ENCODE assay signal across 29 mouse cellular contexts in genomic region chr1:191736425-191736824, GRCm38 (mm10). TPM values are rescaled to one million over a fixed set of nuclear protein-coding genes. Genes with fewer than 3 reads are reported as not detected.
DNase-seq lines count a peak whose midpoint lies in the region; ATAC-seq lines count a peak whose summit lies in the region.
"Had no signal": no experiment of that assay in that cellular context is flagged by ENCODE, and none has a peak within 500 bp of the region (broad histone marks: within the 10 kb centered on the region; RNA-seq: fewer than 3 reads in every experiment).

No protein-coding gene starts in this region.

- no peak for ATAC-seq in limb, embryonic 12.5 days (ENCODE audit: insufficient number of reproducible peaks, insufficient read depth, low FRiP score, low TSS enrichment, low read depth)
- ATAC-seq in frontal cortex, adult (ENCODE audit: low TSS enrichment), result no peak
- ATAC-seq: CD4-positive, CD25-positive, alpha-beta regulatory T cell, adult 4 months; forebrain, embryonic 15.5 days; hindbrain, embryonic 16.5 days; intestine, embryonic 15.5 days had no signal

- H3K9ac ChIP-seq in limb, embryonic 12.5 days (replicated peaks), result no peak overlapping the region
- H3K9ac ChIP-seq: embryonic facial prominence, embryonic 13.5 days; forebrain, embryonic 12.5 days; forebrain, embryonic 15.5 days; heart, embryonic 12.5 days; heart, embryonic 15.5 days; hindbrain, embryonic 13.5 days; intestine, embryonic 15.5 days had no signal

- H3K4me1 ChIP-seq in limb, embryonic 12.5 days (replicated peaks), result peaks cover 20% of the 10 kb centered on the region
- H3K4me1 ChIP-seq in limb, embryonic 10.5 days, result peaks cover 9% of the 10 kb centered on the region
- H3K4me1 ChIP-seq: forebrain, embryonic 12.5 days; forebrain, embryonic 15.5 days; hindbrain, embryonic 10.5 days; hindbrain, embryonic 13.5 days had no signal

- H3K9me3 ChIP-seq in limb, embryonic 12.5 days, result no peaks in the 10 kb centered on the region
- H3K9me3 ChIP-seq in limb, embryonic 10.5 days (replicated peaks), result no peaks in the 10 kb centered on the region
- H3K9me3 ChIP-seq: embryonic facial prominence, embryonic 10.5 days; embryonic facial prominence, embryonic 13.5 days; forebrain, embryonic 12.5 days; forebrain, embryonic 15.5 days; heart, embryonic 12.5 days; heart, embryonic 15.5 days; hindbrain, embryonic 10.5 days; hindbrain, embryonic 13.5 days; intestine, embryonic 15.5 days had no signal

- no peak for DNase-seq in limb, embryonic 10.5 days (ENCODE audit: low spot score)
- peak; percentile 53 for DNase-seq in NIH3T3 (ENCODE audit: low read depth)
- DNase-seq in adipocyte (ENCODE audit: low spot score), result peak; percentile 58
- DNase-seq in cerebellum, adult 9-10 months, result no peak
- DNase-seq: adrenal gland, adult 2 months; adrenal gland, postnatal 36 days; cerebellum, adult 11 months; cerebellum, adult 2 months; cerebellum, postnatal 10 days; cerebellum, postnatal 36 days; embryo, embryonic 11 days; gastrocnemius, postnatal 25 days; heart, adult 18-20 months; heart, postnatal 10 days; heart, postnatal 36 days had no signal

- H3K27me3 ChIP-seq in limb, embryonic 12.5 days, result no peaks in the 10 kb centered on the region
- H3K27me3 ChIP-seq in limb, embryonic 10.5 days (ENCODE audit: low read depth, poor library complexity, severe bottlenecking), result no peaks in the 10 kb centered on the region
- H3K27me3 ChIP-seq: embryonic facial prominence, embryonic 13.5 days; forebrain, embryonic 12.5 days; forebrain, embryonic 15.5 days; heart, embryonic 12.5 days; heart, embryonic 15.5 days; hindbrain, embryonic 13.5 days; intestine, embryonic 15.5 days had no signal

- H3K36me3 ChIP-seq in limb, embryonic 12.5 days, result peaks cover 24% of the 10 kb centered on the region; the same call in 1 of the 2 replicates
- H3K36me3 ChIP-seq in limb, embryonic 10.5 days, result peaks cover 27% of the 10 kb centered on the region
- H3K36me3 ChIP-seq: heart, embryonic 15.5 days; intestine, embryonic 15.5 days had no signal

- H3K4me2 ChIP-seq in limb, embryonic 12.5 days, result no peak overlapping the region
- H3K4me2 ChIP-seq: embryonic facial prominence, embryonic 13.5 days; forebrain, embryonic 12.5 days; forebrain, embryonic 15.5 days; heart, embryonic 12.5 days; heart, embryonic 15.5 days; hindbrain, embryonic 13.5 days; intestine, embryonic 15.5 days had no signal

- no peak overlapping the region for H3K4me3 ChIP-seq in limb, embryonic 12.5 days (replicated peaks)
- no peak overlapping the region for H3K4me3 ChIP-seq in limb, embryonic 10.5 days
- H3K4me3 ChIP-seq: embryonic facial prominence, embryonic 10.5 days; embryonic facial prominence, embryonic 13.5 days; erythroblast, embryonic 14.5 days; forebrain, embryonic 12.5 days; forebrain, embryonic 15.5 days; heart, embryonic 12.5 days; heart, embryonic 15.5 days; hindbrain, embryonic 10.5 days; hindbrain, embryonic 13.5 days; intestine, embryonic 15.5 days had no signal

- 0 out of 2 replicates have a peak overlapping the region, but pooled peaks have one; percentile 12 for H3K27ac ChIP-seq in limb, embryonic 12.5 days
- no peak overlapping the region for H3K27ac ChIP-seq in limb, embryonic 10.5 days
- H3K27ac ChIP-seq: embryonic facial prominence, embryonic 10.5 days; embryonic facial prominence, embryonic 13.5 days; forebrain, embryonic 12.5 days; forebrain, embryonic 15.5 days; heart, embryonic 15.5 days; hindbrain, embryonic 10.5 days; hindbrain, embryonic 13.5 days; intestine, embryonic 15.5 days had no signal

RNA-seq across cellular contexts. Expression of gene Lpgat1, which starts 18.8 kb away (rescaled TPM):
- 37.0 and 51.0 TPM in 2 replicates for polyA plus RNA-seq in limb, embryonic 12.5 days (2016; fragmentation: Nextera tagmentation; extraction: Ambion mirVana)
- 28.2 and 29.4 TPM in 2 replicates for polyA plus RNA-seq in limb, embryonic 10.5 days (2016; fragmentation: Nextera tagmentation; extraction: Ambion mirVana)

Comparison
In these comparisons a context has a peak if more than half of its experiments do, and no peak if none do; other contexts are left out.
1. DNase-seq: peak in NIH3T3 (single experiment) and adipocyte (single experiment); none in limb, embryonic 10.5 days (single experiment) and cerebellum, adult 9-10 months (single experiment).